Mouse (Mus musculus): ENCODE results near the gene Nudt7.

- TF ChIP-seq EP300 (IDR thresholded peaks at IDR 0.05; ENCODE audit: insufficient read depth, low read depth, low read length) (no peak), CTCF (IDR thresholded peaks at IDR 0.05; ENCODE audit: low read depth, low read length) (no peak), POLR2A (IDR thresholded peaks at IDR 0.05; ENCODE audit: insufficient read depth, low read length) (no peak)
Measured at GRCm38 (mm10) chr8:114158586-114158985, 25.2 kb downstream of the Nudt7 start.

All from ES-Bruce4 (cell line).